Mouse (Mus musculus) limb, embryonic 11.5 days (tissue): Measurements from ENCODE around the gene Samd3. TPM values are rescaled to one million over a fixed set of nuclear protein-coding genes. Genes with fewer than 3 reads are reported as not detected.

Experiments
- ATAC-seq: fragments of 200-750 bp; cut with Nextera tagmentation; 2 replicates; pipeline ENCODE4 v1.8.0; 2017; ENCODE audit warnings: low read depth; ENCODE audit not compliant: insufficient number of reproducible peaks, low FRiP score, low TSS enrichment
- DNase-seq: peaks from one replicate; pipeline ENCODE4 v3.0.0-alpha.2; 2015; ENCODE audit warnings: low spot score
- H3K27ac ChIP-seq: fragments of 300-500 bp; sonication (generic); replicated peaks from 2 replicates; pipeline ENCODE4 v1.5.1; 2014; ENCODE audit warnings: low read depth, mild to moderate bottlenecking, low read length
- H3K27me3 ChIP-seq: fragments of 300-500 bp; sonication (generic); 2 replicates; pipeline ENCODE4 v1.6.1; 2014; ENCODE audit warnings: mild to moderate bottlenecking, low read length, mixed read lengths; ENCODE audit not compliant: control insufficient read depth, insufficient read depth
- H3K36me3 ChIP-seq: fragments of 300-500 bp; sonication (generic); 2 replicates; pipeline ENCODE4 v1.6.1; 2014; ENCODE audit warnings: mild to moderate bottlenecking, low read length, moderate library complexity, mixed read lengths; ENCODE audit not compliant: control insufficient read depth, insufficient read depth
- H3K4me1 ChIP-seq: fragments of 300-500 bp; sonication (generic); 2 replicates; pipeline ENCODE4 v1.6.1; 2014; ENCODE audit warnings: low read length, mixed read lengths; ENCODE audit not compliant: control insufficient read depth, insufficient read depth
- H3K4me2 ChIP-seq: fragments of 300-500 bp; sonication (generic); 2 replicates; pipeline ENCODE4 v1.6.1; 2014; ENCODE audit warnings: low read depth, mild to moderate bottlenecking, moderate library complexity; ENCODE audit not compliant: severe bottlenecking
- H3K4me3 ChIP-seq: fragments of 300-500 bp; sonication (generic); 2 replicates; pipeline ENCODE4 v1.5.1; 2014; ENCODE audit warnings: low read depth, low read length
- H3K9ac ChIP-seq: fragments of 300-500 bp; sonication (generic); 2 replicates; pipeline ENCODE4 v1.6.1; 2014; ENCODE audit warnings: mild to moderate bottlenecking, low read length
- H3K9me3 ChIP-seq: fragments of 300-500 bp; sonication (generic); 2 replicates; pipeline ENCODE4 v1.6.1; 2016; ENCODE audit warnings: low read length; ENCODE audit not compliant: control insufficient read depth
- WGBS: fragments of 180-500 bp; shearing (Covaris S2); extraction: QIAGEN DNeasy Blood & Tissue Kit; methylation state at CpG from one replicate; pipeline ENCODE4 v1.1.7; 2014; 5-methylcytosine and 5-hydroxymethylcytosine counted together
- polyA plus RNA-seq: library from polyadenylated mRNA; unstranded; fragments of >200 nt; fragmentation: Nextera tagmentation; extraction: Ambion mirVana; gene quantifications from 2 replicates; pipeline ENCODE4 v1.2.1, GENCODE M21; 2014

Samd3 gene
- polyA plus RNA-seq, 1 experiment from 2014 or later: not detected

GRCm38 (mm10) chr10:26275414-26275813 is 45.9 kb downstream of the Samd3 start:
- DNase-seq (no peak), ATAC-seq (no peak)
- H3K27me3 ChIP-seq: no peaks in the 10 kb centered on the region
- H3K4me2 ChIP-seq: no peak overlapping the region
- H3K36me3 ChIP-seq: peaks cover 8% of the 10 kb centered on the region
- H3K27ac ChIP-seq: no peak overlapping the region
- 95% methylated on average over 6 of the region's 6 CpGs for WGBS
- no peaks in the 10 kb centered on the region for H3K4me1 ChIP-seq
- no peaks in the 10 kb centered on the region for H3K9me3 ChIP-seq
- no peak overlapping the region for H3K9ac ChIP-seq
- no peak overlapping the region for H3K4me3 ChIP-seq

GRCm38 (mm10) chr10:26280009-26280408 is 50.5 kb downstream of the Samd3 start:
- Histone ChIP-seq H3K4me2 (no peak overlapping the region), H3K4me1 (no peaks in the 10 kb centered on the region), H3K27ac (no peak overlapping the region), H3K9me3 (no peaks in the 10 kb centered on the region), H3K4me3 (no peak overlapping the region), H3K9ac (no peak overlapping the region), H3K27me3 (no peaks in the 10 kb centered on the region), H3K36me3 (peaks cover 6% of the 10 kb centered on the region; the same call in 1 of the 2 replicates)
- ATAC-seq (no peak), DNase-seq (peak; percentile 23)
- WGBS: 68% methylated on average over 8 of the region's 8 CpGs

- DNase-seq: no peak
- ATAC-seq: no peak
- H3K4me2 ChIP-seq: no peak overlapping the region
- no peak overlapping the region for H3K27ac ChIP-seq
- no peak overlapping the region for H3K9ac ChIP-seq
- H3K36me3 ChIP-seq: no peaks in the 10 kb centered on the region
- H3K4me3 ChIP-seq: no peak overlapping the region
- no peaks in the 10 kb centered on the region for H3K4me1 ChIP-seq
- no peaks in the 10 kb centered on the region for H3K27me3 ChIP-seq
- no peaks in the 10 kb centered on the region for H3K9me3 ChIP-seq
- 89% methylated on average over 7 of the region's 7 CpGs for WGBS
Observed at GRCm38 (mm10) chr10:26287136-26287535, 57.6 kb downstream of the Samd3 start.

- Histone ChIP-seq H3K4me2 (no peak overlapping the region), H3K4me1 (no peaks in the 10 kb centered on the region), H3K9me3 (no peaks in the 10 kb centered on the region), H3K4me3 (no peak overlapping the region), H3K36me3 (peaks cover 7% of the 10 kb centered on the region), H3K9ac (no peak overlapping the region), H3K27ac (no peak overlapping the region), H3K27me3 (no peaks in the 10 kb centered on the region)
- DNase-seq: no peak
- ATAC-seq: no peak
- 90% methylated on average over 3 of the region's 3 CpGs for WGBS
Observed at GRCm38 (mm10) chr10:26297200-26297599, 67.7 kb downstream of the Samd3 start.

GRCm38 (mm10) chr10:26297626-26298025 is 68.1 kb downstream of the Samd3 start:
- H3K36me3 ChIP-seq: peaks cover 7% of the 10 kb centered on the region
- H3K4me2 ChIP-seq: no peak overlapping the region
- ATAC-seq (no peak), DNase-seq (no peak)
- H3K27me3 ChIP-seq: no peaks in the 10 kb centered on the region
- H3K9me3 ChIP-seq: no peaks in the 10 kb centered on the region
- H3K9ac ChIP-seq: no peak overlapping the region
- 90% methylated on average over 7 of the region's 7 CpGs for WGBS
- H3K27ac ChIP-seq: no peak overlapping the region
- no peak overlapping the region for H3K4me3 ChIP-seq
- H3K4me1 ChIP-seq: no peaks in the 10 kb centered on the region

GRCm38 (mm10) chr10:26302336-26302735 is 72.8 kb downstream of the Samd3 start:
- no peaks in the 10 kb centered on the region for H3K4me1 ChIP-seq
- WGBS: 94% methylated on average over 4 of the region's 4 CpGs
- peaks cover 9% of the 10 kb centered on the region for H3K36me3 ChIP-seq
- no peak overlapping the region for H3K4me2 ChIP-seq
- no peak for ATAC-seq
- no peaks in the 10 kb centered on the region for H3K9me3 ChIP-seq
- DNase-seq: no peak
- H3K27me3 ChIP-seq: no peaks in the 10 kb centered on the region
- no peak overlapping the region for H3K9ac ChIP-seq
- H3K4me3 ChIP-seq: no peak overlapping the region
- H3K27ac ChIP-seq: no peak overlapping the region

- Histone ChIP-seq H3K4me1 (no peaks in the 10 kb centered on the region), H3K9me3 (no peaks in the 10 kb centered on the region)
- 97% methylated on average over 6 of the region's 6 CpGs for WGBS
Observed at GRCm38 (mm10) chr10:26303485-26303884, 74.0 kb downstream of the Samd3 start.

GRCm38 (mm10) chr10:26314327-26314726 is 84.8 kb downstream of the Samd3 start:
- DNase-seq: no peak
- peaks cover 4% of the 10 kb centered on the region; the same call in 1 of the 2 replicates for H3K36me3 ChIP-seq
- H3K4me3 ChIP-seq: no peak overlapping the region
- H3K27ac ChIP-seq: no peak overlapping the region
- WGBS: 80% methylated on average over 15 of the region's 15 CpGs
- H3K27me3 ChIP-seq: no peaks in the 10 kb centered on the region
- H3K4me2 ChIP-seq: no peak overlapping the region
- H3K4me1 ChIP-seq: no peaks in the 10 kb centered on the region
- H3K9me3 ChIP-seq: no peaks in the 10 kb centered on the region
- no peak overlapping the region for H3K9ac ChIP-seq
- no peak for ATAC-seq

More at GRCm38 (mm10) chr10:26303485-26303884, 74.0 kb downstream of the Samd3 start:
- no peak overlapping the region for H3K9ac ChIP-seq
- no peak for ATAC-seq
- no peak for DNase-seq
- no peak overlapping the region for H3K4me3 ChIP-seq
- no peaks in the 10 kb centered on the region for H3K27me3 ChIP-seq
- H3K4me2 ChIP-seq: no peak overlapping the region
- H3K27ac ChIP-seq: no peak overlapping the region
- H3K36me3 ChIP-seq: peaks cover 9% of the 10 kb centered on the region

- 93% methylated on average over 4 of the region's 4 CpGs for WGBS
- H3K4me2 ChIP-seq: no peak overlapping the region
- H3K4me1 ChIP-seq: no peaks in the 10 kb centered on the region
- H3K9ac ChIP-seq: no peak overlapping the region
- peaks cover 4% of the 10 kb centered on the region; the same call in 1 of the 2 replicates for H3K36me3 ChIP-seq
- no peak for ATAC-seq
- H3K27ac ChIP-seq: no peak overlapping the region
- no peak overlapping the region for H3K4me3 ChIP-seq
- H3K27me3 ChIP-seq: no peaks in the 10 kb centered on the region
- H3K9me3 ChIP-seq: no peaks in the 10 kb centered on the region
- DNase-seq: no peak
Observed at GRCm38 (mm10) chr10:26320679-26321078, 91.2 kb downstream of the Samd3 start.
